In the genomic region with DNA sequence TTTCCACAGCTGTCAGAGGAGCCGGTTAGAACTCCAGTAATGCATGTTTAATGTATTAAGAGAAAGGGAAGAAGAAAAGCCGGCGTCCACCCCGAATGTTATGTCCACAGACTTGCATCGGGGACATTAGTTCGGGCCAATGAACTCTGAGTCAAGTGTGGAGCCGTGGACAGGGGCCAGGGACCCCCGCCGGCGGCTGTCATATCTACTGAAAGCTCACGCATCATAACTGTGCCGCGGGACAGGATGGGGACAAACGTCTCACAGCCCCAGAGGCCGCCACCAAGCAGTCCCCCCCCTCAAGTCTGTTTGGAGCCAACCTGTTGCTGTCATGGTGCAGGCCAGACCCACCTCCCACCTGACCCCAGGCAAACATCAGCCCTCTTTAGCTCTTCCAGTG, we compare ENCODE assay signal across 11 mouse cellular contexts. TPM values are rescaled to one million over a fixed set of nuclear protein-coding genes. Genes with fewer than 3 reads are reported as not detected.
DNase-seq lines count a peak whose midpoint lies in the region; ATAC-seq lines count a peak whose summit lies in the region.
"Had no signal": no experiment of that assay in that cellular context is flagged by ENCODE, and none has a peak within 500 bp of the region (broad histone marks: within the 10 kb centered on the region; RNA-seq: fewer than 3 reads in every experiment).

No protein-coding gene starts in this region.

- H3K4me2 ChIP-seq in lung, embryonic 15.5 days = no peak overlapping the region
- no peak overlapping the region for H3K4me2 ChIP-seq in forebrain, embryonic 15.5 days (replicated peaks)
- no peak overlapping the region for H3K4me2 ChIP-seq in liver, embryonic 12.5 days

- H3K4me1 ChIP-seq in lung, embryonic 15.5 days = peaks cover 11% of the 10 kb centered on the region
- H3K4me1 ChIP-seq in forebrain, embryonic 15.5 days = peaks cover 23% of the 10 kb centered on the region
- peaks cover 51% of the 10 kb centered on the region for H3K4me1 ChIP-seq in midbrain, embryonic 10.5 days
- H3K4me1 ChIP-seq in liver, embryonic 12.5 days = no peaks in the 10 kb centered on the region

- 51% methylated on average over 15 of the region's 15 CpGs for WGBS in lung, embryonic 15.5 days
- WGBS in forebrain, embryonic 15.5 days = 35% methylated on average over 15 of the region's 15 CpGs
- 66% methylated on average over 15 of the region's 15 CpGs for WGBS in midbrain, embryonic 10.5 days
- WGBS in liver, embryonic 12.5 days (ENCODE audit: insufficient replicate concordance) = 61% methylated on average over 15 of the region's 15 CpGs

- H3K36me3 ChIP-seq in lung, embryonic 15.5 days = no peaks in the 10 kb centered on the region
- H3K36me3 ChIP-seq in forebrain, embryonic 15.5 days = no peaks in the 10 kb centered on the region
- no peaks in the 10 kb centered on the region for H3K36me3 ChIP-seq in midbrain, embryonic 10.5 days
- H3K36me3 ChIP-seq in liver, embryonic 12.5 days = no peaks in the 10 kb centered on the region
- H3K36me3 ChIP-seq: embryonic facial prominence, embryonic 12.5 days had no signal

- no peaks in the 10 kb centered on the region for H3K9me3 ChIP-seq in lung, embryonic 15.5 days
- H3K9me3 ChIP-seq in forebrain, embryonic 15.5 days = no peaks in the 10 kb centered on the region
- no peaks in the 10 kb centered on the region for H3K9me3 ChIP-seq in midbrain, embryonic 10.5 days (replicated peaks)
- no peaks in the 10 kb centered on the region for H3K9me3 ChIP-seq in liver, embryonic 12.5 days (replicated peaks)
- H3K9me3 ChIP-seq: embryonic facial prominence, embryonic 12.5 days had no signal

- H3K27me3 ChIP-seq in lung, embryonic 15.5 days = no peaks in the 10 kb centered on the region; the same call in 1 of the 2 replicates
- no peaks in the 10 kb centered on the region for H3K27me3 ChIP-seq in forebrain, embryonic 15.5 days
- peaks cover 45% of the 10 kb centered on the region for H3K27me3 ChIP-seq in midbrain, embryonic 10.5 days (ENCODE audit: low read depth, poor library complexity, severe bottlenecking)
- H3K27me3 ChIP-seq in liver, embryonic 12.5 days (replicated peaks) = peaks cover 23% of the 10 kb centered on the region
- H3K27me3 ChIP-seq: embryonic facial prominence, embryonic 12.5 days had no signal

- no peak overlapping the region for H3K4me3 ChIP-seq in lung, embryonic 15.5 days
- H3K4me3 ChIP-seq in forebrain, embryonic 15.5 days = no peak overlapping the region
- no peak overlapping the region for H3K4me3 ChIP-seq in midbrain, embryonic 10.5 days
- H3K4me3 ChIP-seq in liver, embryonic 12.5 days = no peak overlapping the region
- H3K4me3 ChIP-seq: embryonic facial prominence, embryonic 12.5 days had no signal

- no peak for DNase-seq in lung, postnatal 36 days
- peak; percentile 16 for DNase-seq in midbrain, embryonic 10.5 days (ENCODE audit: low spot score)
- DNase-seq in retina, embryonic 14.5 days (ENCODE audit: low spot score) = peak; percentile 81
- no peak for DNase-seq in gastrocnemius, adult 18-20 months (ENCODE audit: low spot score)
- DNase-seq: cerebellum, adult 8-10 months; spleen, adult 18-20 months had no signal

- no peak overlapping the region for H3K27ac ChIP-seq in lung, embryonic 15.5 days
- H3K27ac ChIP-seq in forebrain, embryonic 15.5 days (replicated peaks) = peak overlapping the region; percentile 60
- peak overlapping the region; percentile 85 for H3K27ac ChIP-seq in midbrain, embryonic 10.5 days (replicated peaks)
- H3K27ac ChIP-seq in liver, embryonic 12.5 days = no peak overlapping the region
- H3K27ac ChIP-seq: embryonic facial prominence, embryonic 12.5 days; liver, embryonic 14.5 days had no signal

- H3K9ac ChIP-seq in lung, embryonic 15.5 days = no peak overlapping the region
- H3K9ac ChIP-seq in forebrain, embryonic 15.5 days (replicated peaks) = no peak overlapping the region
- no peak overlapping the region for H3K9ac ChIP-seq in liver, embryonic 12.5 days
- H3K9ac ChIP-seq: embryonic facial prominence, embryonic 12.5 days; liver, embryonic 14.5 days had no signal

- 0 out of 2 replicates have a peak, but pooled peaks have one; percentile 37 for ATAC-seq in lung, embryonic 15.5 days (ENCODE audit: borderline replicate concordance, extremely low read depth, low FRiP score, low TSS enrichment)
- no peak for ATAC-seq in forebrain, embryonic 15.5 days (replicated peaks)
- no peak for ATAC-seq in liver, embryonic 12.5 days

RNA-seq across cellular contexts. Expression of a gene that starts 34.4 kb away (rescaled TPM):
- 0.30 and 0.33 TPM in 2 replicates for polyA plus RNA-seq in lung, embryonic 15.5 days (2015; fragmentation: Nextera tagmentation; extraction: Ambion mirVana)
- polyA plus RNA-seq in forebrain, embryonic 15.5 days (2015; fragmentation: Nextera tagmentation; extraction: Ambion mirVana) = 0.34 TPM in 1 of 2 replicates, not detected in the other
- 0.57 TPM in 1 of 2 replicates, not detected in the other for polyA plus RNA-seq in midbrain, embryonic 10.5 days (2016; fragmentation: Nextera tagmentation; extraction: Ambion mirVana)
- not detected for total RNA-seq in gastrocnemius, adult 18-20 months (2021)
- 0.30 and 0.38 TPM in 2 replicates for polyA plus RNA-seq in liver, embryonic 12.5 days (2016; fragmentation: Nextera tagmentation; extraction: Ambion mirVana)
- polyA plus RNA-seq: embryonic facial prominence, embryonic 12.5 days had no signal

Comparison
In these comparisons a context has a peak if more than half of its experiments do, and no peak if none do; other contexts are left out.
1. H3K27ac ChIP-seq: peak in forebrain, embryonic 15.5 days (single experiment) and midbrain, embryonic 10.5 days (single experiment); none in lung, embryonic 15.5 days (single experiment) and liver, embryonic 12.5 days (single experiment).
2. DNase-seq: peak in midbrain, embryonic 10.5 days (single experiment) and retina, embryonic 14.5 days (single experiment); none in lung, postnatal 36 days (single experiment) and gastrocnemius, adult 18-20 months (single experiment).